Mouse (Mus musculus): Measurements from ENCODE around the gene Klrg1. TPM values are rescaled to one million over a fixed set of nuclear protein-coding genes. Genes with fewer than 3 reads are reported as not detected.

Klrg1 gene
- polyA plus RNA-seq, 1 experiment from 2014 or later, result 0.15 TPM

DNA sequence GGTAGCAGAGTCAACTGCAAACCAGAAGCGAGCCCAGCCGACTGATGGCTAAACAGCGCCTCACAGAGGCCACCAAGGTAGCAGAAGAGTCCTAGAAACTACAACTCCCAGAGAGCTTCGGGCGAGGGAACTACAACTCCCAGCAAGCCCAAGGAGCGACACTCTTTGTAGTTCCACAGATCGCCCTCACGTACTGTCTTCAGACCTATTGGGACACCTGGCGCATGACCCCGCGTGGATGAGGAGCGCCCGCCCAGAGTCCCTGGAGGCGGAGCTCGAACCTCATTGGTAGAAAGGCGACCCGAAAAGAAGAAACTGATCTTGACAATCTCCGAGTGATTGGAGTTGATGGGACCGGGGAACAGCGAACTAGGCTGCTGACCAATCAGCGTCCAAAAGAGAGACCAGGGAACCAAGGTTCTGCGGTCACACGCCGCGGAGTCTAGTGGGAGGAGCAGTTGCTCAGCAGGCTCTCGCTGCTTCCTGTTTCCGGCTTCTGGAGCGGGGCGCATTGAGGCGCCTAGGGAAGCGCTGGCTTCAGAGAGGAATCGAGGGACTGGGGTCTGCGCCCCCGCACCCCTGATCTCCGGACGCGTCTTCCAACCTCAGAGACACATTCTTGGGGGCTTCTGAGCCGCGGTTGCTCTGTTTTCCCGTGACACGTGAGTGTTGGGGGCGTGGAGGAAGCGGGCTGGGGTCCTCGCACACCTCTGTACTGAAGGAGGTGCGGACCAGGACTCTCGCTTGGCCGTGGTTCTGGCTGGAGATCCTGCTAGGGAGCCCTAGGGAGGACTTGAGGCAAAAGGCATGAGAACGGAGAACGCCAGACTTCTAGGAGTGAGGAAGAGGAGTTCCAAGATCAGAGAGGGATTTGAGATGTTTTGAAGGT, 26.1 kb upstream of the Klrg1 start, which contains the start of gene M6pr:
Gene M6pr, plus strand, starts transcription at position 216 of the 889 bp plus-strand sequence.
- H3K36me3 ChIP-seq (ENCODE audit: control insufficient read depth, insufficient read depth, low read length), result no peaks in the 10 kb centered on the region; the same call in 1 of the 2 replicates
- ATAC-seq (ENCODE audit: low FRiP score, low TSS enrichment) (peak; percentile 100), DNase-seq (ENCODE audit: low spot score) (peak; percentile 96)
- H3K27ac ChIP-seq (replicated peaks), result peak within 1 kb of the TSS; percentile 80
- H3K4me2 ChIP-seq (replicated peaks; ENCODE audit: low read depth), result peak within 1 kb of the TSS; percentile 64
- no peaks in the 10 kb centered on the region for H3K27me3 ChIP-seq (ENCODE audit: control insufficient read depth, insufficient read depth, low read length)
- peak within 1 kb of the TSS; percentile 65 for H3K4me3 ChIP-seq (ENCODE audit: low read depth, low read length)
- H3K9me3 ChIP-seq (ENCODE audit: control insufficient read depth, low read length), result no peaks in the 10 kb centered on the region
- TF ChIP-seq CTCF (IDR thresholded peaks at IDR 0.05; ENCODE audit: low read depth), result peak; percentile 92
- no peak for TF ChIP-seq EP300 (optimal IDR thresholded peaks at IDR 0.05)
- under 1% methylated on average over 49 of the region's 49 CpGs for WGBS
- no peaks in the 10 kb centered on the region for H3K4me1 ChIP-seq (replicated peaks; ENCODE audit: control insufficient read depth, insufficient read depth)
- peak within 1 kb of the TSS; percentile 81 for H3K9ac ChIP-seq (ENCODE audit: low read length)

DNA sequence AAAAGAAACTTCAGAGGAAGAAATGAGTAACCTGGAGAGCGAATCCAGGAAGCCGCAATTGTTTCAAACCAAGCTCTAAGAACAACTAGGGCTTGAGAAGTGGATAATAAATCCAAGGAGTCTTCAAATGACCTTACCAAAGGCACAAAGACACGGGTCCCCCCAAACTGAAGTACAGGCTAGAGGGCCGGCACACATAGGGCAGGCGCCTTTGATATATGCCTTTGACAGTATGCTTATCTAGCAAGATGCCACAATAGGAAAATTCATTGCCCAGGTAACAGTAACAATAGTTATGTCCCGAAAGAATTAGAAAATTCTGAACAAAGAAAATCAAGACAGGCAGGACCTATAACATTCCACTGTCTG, 25.4 kb upstream of the Klrg1 start:
- no peaks in the 10 kb centered on the region for H3K36me3 ChIP-seq (ENCODE audit: control insufficient read depth, insufficient read depth, low read length)
- no peak overlapping the region for H3K27ac ChIP-seq (replicated peaks)
- no peaks in the 10 kb centered on the region for H3K9me3 ChIP-seq (ENCODE audit: control insufficient read depth, low read length)
- 58% methylated on average over 6 of the region's 6 CpGs for WGBS
- TF ChIP-seq CTCF (IDR thresholded peaks at IDR 0.05; ENCODE audit: low read depth) (no peak), EP300 (optimal IDR thresholded peaks at IDR 0.05) (no peak)
- H3K4me2 ChIP-seq (replicated peaks; ENCODE audit: low read depth), result no peak overlapping the region
- H3K9ac ChIP-seq (ENCODE audit: low read length), result no peak overlapping the region
- no peaks in the 10 kb centered on the region for H3K27me3 ChIP-seq (ENCODE audit: control insufficient read depth, insufficient read depth, low read length)
- no peak for DNase-seq (ENCODE audit: low spot score)
- H3K4me3 ChIP-seq (ENCODE audit: low read depth, low read length), result no peak overlapping the region; the same call in 1 of the 2 replicates
- ATAC-seq (ENCODE audit: low FRiP score, low TSS enrichment), result no peak
- H3K4me1 ChIP-seq (replicated peaks; ENCODE audit: control insufficient read depth, insufficient read depth), result no peaks in the 10 kb centered on the region

DNA sequence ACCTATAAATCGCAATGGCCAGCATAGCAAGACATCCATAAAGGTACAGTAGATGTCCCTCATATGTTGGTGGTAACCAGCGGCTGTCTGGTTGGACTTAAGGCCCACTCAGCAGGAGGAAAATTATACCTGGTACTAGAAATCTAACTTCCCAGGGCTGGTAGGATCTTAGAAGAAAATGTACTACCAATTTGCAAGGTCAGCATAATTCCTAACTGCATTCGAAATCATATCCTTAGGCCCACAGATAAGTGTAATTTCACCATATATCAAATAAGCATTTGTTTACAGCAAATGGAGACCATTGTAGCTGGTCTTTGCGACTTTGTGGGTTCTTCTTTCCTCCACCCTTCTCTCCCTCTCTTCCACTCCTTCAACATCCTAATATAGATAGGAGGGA, 24.0 kb upstream of the Klrg1 start:
- WGBS, result 84% methylated on average over 4 of the region's 4 CpGs
- no peak overlapping the region for H3K4me2 ChIP-seq (replicated peaks; ENCODE audit: low read depth)
- no peak for DNase-seq (ENCODE audit: low spot score)
- no peak for ATAC-seq (ENCODE audit: low FRiP score, low TSS enrichment)
- TF ChIP-seq CTCF (IDR thresholded peaks at IDR 0.05; ENCODE audit: low read depth), result no peak
- TF ChIP-seq EP300 (optimal IDR thresholded peaks at IDR 0.05), result no peak
- H3K4me1 ChIP-seq (replicated peaks; ENCODE audit: control insufficient read depth, insufficient read depth), result no peaks in the 10 kb centered on the region
- H3K9me3 ChIP-seq (ENCODE audit: control insufficient read depth, low read length), result no peaks in the 10 kb centered on the region
- H3K9ac ChIP-seq (ENCODE audit: low read length), result no peak overlapping the region
- no peak overlapping the region for H3K27ac ChIP-seq (replicated peaks)
- H3K27me3 ChIP-seq (ENCODE audit: control insufficient read depth, insufficient read depth, low read length), result no peaks in the 10 kb centered on the region
- no peaks in the 10 kb centered on the region for H3K36me3 ChIP-seq (ENCODE audit: control insufficient read depth, insufficient read depth, low read length)
- H3K4me3 ChIP-seq (ENCODE audit: low read depth, low read length), result no peak overlapping the region

DNA sequence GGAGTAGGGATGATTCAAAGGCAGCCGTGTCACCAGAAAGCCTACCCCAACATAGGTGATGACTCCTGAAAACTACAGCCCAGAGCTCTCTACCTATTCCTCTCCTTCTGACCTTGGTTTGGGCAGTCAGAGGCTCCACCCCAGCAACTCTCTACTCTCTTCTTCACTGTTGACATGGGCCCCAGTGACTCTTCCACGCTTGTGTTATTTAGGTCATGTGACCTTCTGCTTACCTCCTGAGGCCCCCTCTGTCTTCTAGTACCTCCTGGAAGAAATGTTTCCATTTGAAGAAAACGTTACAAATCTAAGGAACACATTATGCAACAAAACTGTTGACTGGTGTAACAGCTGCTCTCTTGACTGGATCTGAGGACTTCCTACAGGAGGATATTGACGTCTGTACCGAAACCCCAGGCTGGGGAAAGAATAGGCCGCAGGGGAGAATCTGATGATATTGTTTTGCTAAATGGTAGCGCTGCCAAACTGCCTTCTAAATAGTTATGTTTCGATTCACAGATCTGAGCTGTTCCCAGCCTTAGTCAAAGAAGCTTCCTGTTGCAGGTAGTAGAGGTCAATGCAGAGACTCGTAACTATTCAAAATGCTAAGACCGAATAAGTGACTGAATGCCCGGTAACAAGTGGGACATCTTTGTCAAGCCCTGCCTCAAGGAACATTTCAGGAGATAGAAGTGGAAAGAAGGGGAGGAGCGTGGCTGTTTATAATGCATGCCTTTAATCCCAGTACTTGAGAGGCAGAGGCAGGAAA, 22.3 kb upstream of the Klrg1 start:
- 76% methylated on average over 12 of the region's 12 CpGs for WGBS
- no peaks in the 10 kb centered on the region for H3K36me3 ChIP-seq (ENCODE audit: control insufficient read depth, insufficient read depth, low read length)
- no peak overlapping the region for H3K9ac ChIP-seq (ENCODE audit: low read length)
- no peaks in the 10 kb centered on the region for H3K9me3 ChIP-seq (ENCODE audit: control insufficient read depth, low read length)
- H3K27ac ChIP-seq (replicated peaks), result no peak overlapping the region
- H3K4me3 ChIP-seq (ENCODE audit: low read depth, low read length), result no peak overlapping the region
- no peaks in the 10 kb centered on the region for H3K27me3 ChIP-seq (ENCODE audit: control insufficient read depth, insufficient read depth, low read length)
- H3K4me2 ChIP-seq (replicated peaks; ENCODE audit: low read depth), result no peak overlapping the region
- ATAC-seq (ENCODE audit: low FRiP score, low TSS enrichment), result no peak
- DNase-seq (ENCODE audit: low spot score), result no peak
- no peaks in the 10 kb centered on the region for H3K4me1 ChIP-seq (replicated peaks; ENCODE audit: control insufficient read depth, insufficient read depth)
- TF ChIP-seq EP300 (optimal IDR thresholded peaks at IDR 0.05) (no peak), CTCF (IDR thresholded peaks at IDR 0.05; ENCODE audit: low read depth) (no peak)

DNA sequence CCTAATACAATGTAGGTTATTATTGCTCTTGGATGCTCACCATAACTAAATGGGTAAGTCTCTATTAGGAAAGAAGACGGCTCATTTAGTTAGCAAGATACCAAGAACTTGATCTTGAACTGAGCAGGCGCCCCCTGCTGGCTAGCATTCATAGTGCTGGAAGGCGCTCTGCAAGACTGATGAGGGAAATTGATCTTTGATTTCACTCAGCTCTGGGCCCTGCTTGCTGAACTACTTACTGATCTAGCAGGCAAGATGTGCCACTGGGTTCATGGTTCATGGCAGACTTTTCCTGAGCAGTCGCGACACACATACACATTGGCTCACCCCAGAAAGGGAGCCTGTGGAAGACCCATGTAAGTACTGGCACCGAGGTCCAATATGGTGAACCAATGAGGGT, 21.7 kb upstream of the Klrg1 start:
- Histone ChIP-seq H3K4me2 (replicated peaks; ENCODE audit: low read depth) (no peak overlapping the region), H3K27ac (replicated peaks) (no peak overlapping the region), H3K36me3 (ENCODE audit: control insufficient read depth, insufficient read depth, low read length) (no peaks in the 10 kb centered on the region), H3K9ac (ENCODE audit: low read length) (no peak overlapping the region), H3K4me3 (ENCODE audit: low read depth, low read length) (no peak overlapping the region), H3K27me3 (ENCODE audit: control insufficient read depth, insufficient read depth, low read length) (no peaks in the 10 kb centered on the region), H3K4me1 (replicated peaks; ENCODE audit: control insufficient read depth, insufficient read depth) (no peaks in the 10 kb centered on the region), H3K9me3 (ENCODE audit: control insufficient read depth, low read length) (no peaks in the 10 kb centered on the region)
- TF ChIP-seq CTCF (IDR thresholded peaks at IDR 0.05; ENCODE audit: low read depth) (peak; percentile 91), EP300 (optimal IDR thresholded peaks at IDR 0.05) (no peak)
- ATAC-seq (ENCODE audit: low FRiP score, low TSS enrichment), result no peak
- 32% methylated on average over 6 of the region's 6 CpGs for WGBS
- DNase-seq (ENCODE audit: low spot score), result peak; percentile 78
